Mouse (Mus musculus): Measurements from ENCODE around the gene Prtn3. TPM values are rescaled to one million over a fixed set of nuclear protein-coding genes. Genes with fewer than 3 reads are reported as not detected.

The Prtn3 gene
- polyA plus RNA-seq, 1 experiment, result 0.90 TPM

DNA sequence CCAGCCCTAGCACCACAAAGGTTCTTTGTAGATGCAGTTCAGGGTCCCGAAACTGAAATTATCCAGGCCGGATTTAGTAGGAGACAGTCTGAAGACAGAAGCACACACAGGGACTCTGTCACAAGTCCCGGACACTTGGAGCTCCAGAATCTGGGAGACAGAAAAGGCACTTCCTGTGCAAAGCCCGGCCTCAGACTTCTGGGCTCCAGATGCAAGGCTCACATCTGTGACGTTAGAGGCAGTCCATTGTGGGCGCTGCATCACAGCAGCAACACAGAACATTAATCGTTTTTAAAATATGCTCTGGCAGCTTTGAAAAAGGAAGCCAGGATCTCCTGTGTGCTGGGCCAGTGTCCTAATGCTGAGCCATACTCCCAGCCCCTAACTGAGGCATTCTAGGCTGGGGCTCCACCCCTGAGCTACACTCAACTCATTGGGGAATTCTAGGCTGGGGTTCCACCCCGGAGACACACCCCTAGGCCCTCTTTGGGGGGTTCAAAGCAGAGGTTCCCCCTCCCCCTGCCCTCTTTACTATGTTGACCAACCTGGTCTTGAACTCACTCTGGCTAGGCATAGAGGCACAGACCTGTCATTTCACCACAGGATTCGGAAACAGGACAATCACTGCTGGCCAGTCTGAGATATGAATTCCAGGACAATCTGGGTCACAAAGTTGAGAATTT lies 22.0 kb upstream of the Prtn3 start:
- peak overlapping the region; percentile 96 for H3K27ac ChIP-seq (ENCODE audit: control insufficient read depth, insufficient read depth, low read depth, low read length)
- no peak for TF ChIP-seq CTCF (IDR thresholded peaks at IDR 0.05; ENCODE audit: control insufficient read depth, insufficient read depth, insufficient replicate concordance, low read depth, low read length)
- TF ChIP-seq POLR2A (IDR thresholded peaks at IDR 0.05; ENCODE audit: control insufficient read depth, low read depth, low read length), result no peak
- H3K36me3 ChIP-seq (ENCODE audit: control insufficient read depth, insufficient read depth, low read length), result peaks cover 3% of the 10 kb centered on the region
- H3K4me1 ChIP-seq (ENCODE audit: control insufficient read depth, insufficient read depth, low read length), result peaks cover 31% of the 10 kb centered on the region
- no peaks in the 10 kb centered on the region for H3K27me3 ChIP-seq (ENCODE audit: control insufficient read depth, insufficient read depth, low read length)
- H3K4me3 ChIP-seq (ENCODE audit: control insufficient read depth, low read depth, low read length), result peak overlapping the region; percentile 97

DNA sequence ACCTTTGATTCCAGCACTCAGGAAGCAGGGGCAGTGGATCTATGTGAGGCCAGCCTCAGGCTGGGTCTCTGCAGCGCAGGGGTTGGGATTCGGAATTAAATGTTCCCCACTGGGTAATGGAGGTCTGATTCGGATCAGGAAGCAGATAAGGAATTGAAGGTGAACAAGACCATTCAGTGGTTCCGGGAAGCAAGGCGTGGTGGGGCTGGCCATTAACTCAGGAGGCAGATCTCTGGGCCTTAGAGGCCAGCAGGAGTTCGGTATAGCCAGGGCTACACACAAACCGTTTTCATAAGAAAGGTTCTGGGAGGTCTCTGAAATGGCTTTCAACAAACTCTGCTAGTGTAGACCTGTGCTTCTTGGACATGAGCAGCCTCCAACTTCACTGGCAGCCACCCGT lies 21.4 kb upstream of the Prtn3 start:
- Histone ChIP-seq H3K27me3 (ENCODE audit: control insufficient read depth, insufficient read depth, low read length) (no peaks in the 10 kb centered on the region), H3K36me3 (ENCODE audit: control insufficient read depth, insufficient read depth, low read length) (peaks cover 3% of the 10 kb centered on the region), H3K27ac (ENCODE audit: control insufficient read depth, insufficient read depth, low read depth, low read length) (peak overlapping the region; percentile 96), H3K4me1 (ENCODE audit: control insufficient read depth, insufficient read depth, low read length) (peaks cover 31% of the 10 kb centered on the region), H3K4me3 (ENCODE audit: control insufficient read depth, low read depth, low read length) (peak overlapping the region; percentile 97)
- no peak for TF ChIP-seq POLR2A (IDR thresholded peaks at IDR 0.05; ENCODE audit: control insufficient read depth, low read depth, low read length)
- 0 out of 2 replicates have a peak, but pooled peaks have one; percentile 2 for TF ChIP-seq CTCF (IDR thresholded peaks at IDR 0.05; ENCODE audit: control insufficient read depth, insufficient read depth, insufficient replicate concordance, low read depth, low read length)

DNA sequence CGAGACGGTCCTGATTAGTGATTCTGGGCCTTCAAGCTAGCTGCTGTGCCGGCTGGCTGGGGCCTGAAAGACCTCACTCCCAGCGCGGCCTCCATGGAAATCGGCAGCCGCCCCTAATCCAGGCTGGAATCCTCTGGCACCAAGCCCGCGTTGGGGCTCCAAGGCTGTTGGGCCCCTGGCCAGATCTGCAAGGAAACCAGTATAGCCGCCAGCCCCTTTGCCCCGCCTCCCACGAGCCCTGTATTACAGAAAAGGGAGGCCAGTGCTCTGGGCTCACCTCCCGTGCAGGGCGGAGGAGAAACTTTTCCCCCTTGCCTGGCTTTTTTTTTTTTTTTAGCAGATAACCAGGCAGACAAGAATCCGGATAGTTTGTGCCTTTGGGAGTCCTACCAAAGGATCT lies 20.9 kb upstream of the Prtn3 start:
- Histone ChIP-seq H3K27ac (ENCODE audit: control insufficient read depth, insufficient read depth, low read depth, low read length) (peak overlapping the region; percentile 96), H3K4me3 (ENCODE audit: control insufficient read depth, low read depth, low read length) (peak overlapping the region; percentile 97), H3K36me3 (ENCODE audit: control insufficient read depth, insufficient read depth, low read length) (peaks cover 3% of the 10 kb centered on the region), H3K27me3 (ENCODE audit: control insufficient read depth, insufficient read depth, low read length) (no peaks in the 10 kb centered on the region), H3K4me1 (ENCODE audit: control insufficient read depth, insufficient read depth, low read length) (peaks cover 31% of the 10 kb centered on the region)
- no peak for TF ChIP-seq CTCF (IDR thresholded peaks at IDR 0.05; ENCODE audit: control insufficient read depth, insufficient read depth, insufficient replicate concordance, low read depth, low read length)
- no peak for TF ChIP-seq POLR2A (IDR thresholded peaks at IDR 0.05; ENCODE audit: control insufficient read depth, low read depth, low read length)

DNA sequence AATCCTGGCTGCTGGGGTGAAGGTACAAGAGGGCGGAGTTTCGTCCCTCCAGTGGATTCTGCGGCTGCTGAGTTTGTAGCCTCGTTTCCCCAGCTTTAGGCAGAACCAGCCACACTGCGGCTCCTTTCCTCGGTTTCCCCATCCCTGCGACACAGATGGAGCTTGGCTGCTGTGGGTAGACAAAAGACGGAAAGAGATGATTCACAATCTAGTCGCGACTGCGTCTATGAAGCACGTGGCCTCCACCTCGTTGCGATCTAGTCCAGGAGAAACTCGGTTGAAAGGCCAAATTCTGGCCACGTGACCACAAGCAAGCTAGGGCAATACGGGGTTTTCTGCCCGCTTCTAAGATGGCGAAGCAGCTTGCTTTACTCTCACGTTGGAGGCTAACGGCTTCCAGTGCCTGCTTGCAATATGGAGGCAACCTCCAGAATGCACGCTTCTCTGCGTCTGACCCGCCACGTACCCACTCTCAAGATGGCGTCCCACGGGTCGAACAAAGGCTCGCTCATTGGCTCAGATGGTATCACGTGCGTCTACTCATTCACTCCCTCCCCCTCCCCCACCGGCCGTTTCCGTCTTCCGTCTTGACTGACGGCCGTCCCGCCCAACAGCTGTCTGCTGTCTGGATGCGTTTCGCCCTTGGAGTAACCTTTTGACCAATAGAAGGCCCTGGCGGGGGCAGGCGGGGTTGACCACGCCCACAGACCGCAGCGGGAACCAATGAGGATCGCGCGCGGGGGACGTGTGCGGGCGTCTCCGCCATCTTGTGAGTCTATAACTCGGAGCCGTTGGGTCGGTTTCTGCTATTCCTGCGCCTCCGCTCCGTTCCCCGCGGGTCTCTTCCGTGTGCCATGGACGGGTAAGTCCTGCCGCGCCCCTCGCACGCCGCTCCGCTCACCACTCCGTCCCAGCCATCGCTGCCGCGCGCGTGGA lies 20.1 kb upstream of the Prtn3 start, which contains the start of gene Ptbp1:
TSS of gene Ptbp1 (plus strand) at position 568 of the 936 bp plus-strand sequence.
- Histone ChIP-seq H3K27me3 (ENCODE audit: control insufficient read depth, insufficient read depth, low read length) (no peaks in the 10 kb centered on the region), H3K4me3 (ENCODE audit: control insufficient read depth, low read depth, low read length) (peak within 1 kb of the TSS; percentile 97), H3K27ac (ENCODE audit: control insufficient read depth, insufficient read depth, low read depth, low read length) (peak within 1 kb of the TSS; percentile 100), H3K36me3 (ENCODE audit: control insufficient read depth, insufficient read depth, low read length) (peaks cover 3% of the 10 kb centered on the region), H3K4me1 (ENCODE audit: control insufficient read depth, insufficient read depth, low read length) (peaks cover 31% of the 10 kb centered on the region)
- TF ChIP-seq POLR2A (IDR thresholded peaks at IDR 0.05; ENCODE audit: control insufficient read depth, low read depth, low read length) (peak; percentile 77), CTCF (IDR thresholded peaks at IDR 0.05; ENCODE audit: control insufficient read depth, insufficient read depth, insufficient replicate concordance, low read depth, low read length) (peak; percentile 11; the same call in 1 of the 2 replicates)

DNA sequence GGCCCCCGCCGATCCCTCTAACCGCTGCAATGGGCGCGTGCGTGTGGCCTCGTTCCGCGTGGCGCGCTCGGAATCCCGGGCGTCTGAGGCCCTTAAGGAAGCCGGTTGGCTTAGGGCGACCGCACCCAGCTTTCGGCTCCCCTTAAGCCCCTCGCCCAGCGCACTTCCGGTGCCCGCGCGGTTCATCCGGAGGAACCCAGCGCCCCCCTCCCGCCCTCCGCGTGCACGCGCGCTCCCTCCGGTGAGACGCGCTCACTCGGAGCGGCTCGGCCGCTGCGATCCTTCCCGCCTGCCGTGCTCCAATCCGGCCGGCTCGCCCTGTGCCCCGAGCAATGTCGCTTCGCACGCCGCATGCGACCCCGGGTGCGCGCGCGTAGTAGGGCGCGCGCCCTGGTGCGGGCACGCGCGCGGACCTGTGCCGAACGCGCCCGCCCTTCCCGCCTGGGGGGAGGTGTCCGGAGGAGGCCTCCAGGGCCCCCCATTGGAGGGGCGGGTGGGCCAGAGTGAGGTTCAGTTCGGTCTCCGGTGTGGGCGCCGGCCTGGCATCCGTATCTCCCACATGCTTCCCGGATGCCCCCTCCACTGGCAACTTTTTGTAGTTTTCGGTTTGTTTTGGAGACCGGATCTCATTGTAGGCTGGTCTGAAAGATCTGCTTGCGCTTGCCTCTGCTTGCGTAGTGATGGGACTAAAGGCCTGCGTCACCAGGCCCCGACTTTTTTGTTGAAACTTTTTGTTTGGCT lies 19.3 kb upstream of the Prtn3 start:
- Histone ChIP-seq H3K36me3 (ENCODE audit: control insufficient read depth, insufficient read depth, low read length) (peaks cover 3% of the 10 kb centered on the region), H3K27ac (ENCODE audit: control insufficient read depth, insufficient read depth, low read depth, low read length) (peak overlapping the region; percentile 100), H3K4me3 (ENCODE audit: control insufficient read depth, low read depth, low read length) (peak overlapping the region; percentile 97), H3K27me3 (ENCODE audit: control insufficient read depth, insufficient read depth, low read length) (no peaks in the 10 kb centered on the region), H3K4me1 (ENCODE audit: control insufficient read depth, insufficient read depth, low read length) (peaks cover 31% of the 10 kb centered on the region)
- TF ChIP-seq POLR2A (IDR thresholded peaks at IDR 0.05; ENCODE audit: control insufficient read depth, low read depth, low read length) (no peak; the same call in 1 of the 2 replicates), CTCF (IDR thresholded peaks at IDR 0.05; ENCODE audit: control insufficient read depth, insufficient read depth, insufficient replicate concordance, low read depth, low read length) (no peak)

DNA sequence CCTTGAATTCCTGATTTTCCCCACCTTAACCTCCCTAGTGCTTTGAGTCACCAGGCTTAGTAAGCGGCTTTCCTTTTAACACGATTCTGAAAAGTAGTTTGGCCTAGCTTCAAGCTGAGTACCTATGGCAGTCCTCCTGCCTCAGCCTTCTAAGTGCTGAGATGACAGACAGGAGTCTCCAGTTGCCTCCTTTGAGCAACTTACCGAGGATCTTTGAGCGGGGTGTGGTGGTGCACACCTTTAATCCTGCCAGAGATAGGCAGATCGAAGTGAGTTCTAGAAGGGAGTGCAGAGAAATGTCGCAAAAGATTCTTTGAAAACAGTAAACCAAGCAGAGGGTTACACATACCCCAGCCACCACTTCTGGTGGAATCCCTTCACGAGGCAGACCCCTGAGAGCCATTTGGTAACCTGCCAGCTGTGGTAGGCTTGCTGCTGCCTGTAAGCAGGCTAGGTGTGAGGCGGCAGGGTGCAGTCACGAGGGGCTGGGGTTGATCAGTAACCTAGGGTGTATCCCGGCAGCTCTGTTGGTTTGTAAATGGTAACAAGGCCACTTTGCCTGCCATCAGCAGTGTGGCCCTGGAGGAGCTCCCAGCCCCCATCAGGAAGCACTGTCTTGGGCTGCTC lies 18.6 kb upstream of the Prtn3 start:
- TF ChIP-seq POLR2A (IDR thresholded peaks at IDR 0.05; ENCODE audit: control insufficient read depth, low read depth, low read length), result no peak
- no peak for TF ChIP-seq CTCF (IDR thresholded peaks at IDR 0.05; ENCODE audit: control insufficient read depth, insufficient read depth, insufficient replicate concordance, low read depth, low read length)
- Histone ChIP-seq H3K4me1 (ENCODE audit: control insufficient read depth, insufficient read depth, low read length) (peaks cover 29% of the 10 kb centered on the region), H3K4me3 (ENCODE audit: control insufficient read depth, low read depth, low read length) (peak overlapping the region; percentile 97), H3K36me3 (ENCODE audit: control insufficient read depth, insufficient read depth, low read length) (peaks cover 2% of the 10 kb centered on the region), H3K27me3 (ENCODE audit: control insufficient read depth, insufficient read depth, low read length) (no peaks in the 10 kb centered on the region), H3K27ac (ENCODE audit: control insufficient read depth, insufficient read depth, low read depth, low read length) (peak overlapping the region; percentile 30; the same call in 1 of the 2 replicates)
